Mouse (Mus musculus) spleen, postnatal 14 days (tissue): ENCODE data around the gene Asic1.

Experiments
- DNase-seq, 2 experiments: peaks; one replicate each; pipeline ENCODE4 v3.0.0; 2021 to 2022; ENCODE audit warnings: low spot score in 2 of 2

Asic1 gene

DNA sequence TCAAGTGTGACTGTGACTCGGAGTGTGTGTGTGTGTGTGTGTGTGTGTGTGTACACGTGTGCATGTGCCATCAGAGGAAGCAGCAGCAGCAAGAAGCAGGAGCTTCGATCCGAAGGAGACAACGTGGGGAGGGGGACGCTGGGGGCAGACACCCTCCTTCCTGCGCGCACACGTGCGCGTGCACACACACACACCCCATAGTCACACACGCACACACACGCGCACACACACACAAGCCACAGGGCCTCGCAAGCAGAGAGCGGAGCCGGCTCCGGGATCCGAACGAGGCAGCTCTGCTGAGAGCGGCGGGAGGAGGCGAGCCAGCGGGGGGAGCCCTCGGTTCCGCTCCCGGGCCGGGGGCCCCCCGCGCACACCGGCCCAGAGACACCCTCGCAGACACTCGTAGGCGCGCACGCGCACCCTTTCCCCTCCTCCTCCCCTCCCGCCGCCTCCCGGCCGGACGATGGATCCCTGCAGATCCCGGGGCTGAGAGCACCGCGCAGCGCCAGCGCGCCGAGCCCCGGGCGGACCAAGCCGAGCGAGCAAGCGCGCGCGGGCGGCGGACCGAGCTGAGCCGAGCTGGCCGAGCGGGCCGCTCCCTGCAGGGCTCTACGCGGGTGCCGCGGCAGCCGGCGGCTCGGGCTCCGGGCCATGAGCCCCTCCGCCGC, at the start of gene Asic1:
Gene Asic1 (plus strand): TSS at position 215 of the 668 bp plus-strand sequence.
- DNase-seq = no peak

DNA sequence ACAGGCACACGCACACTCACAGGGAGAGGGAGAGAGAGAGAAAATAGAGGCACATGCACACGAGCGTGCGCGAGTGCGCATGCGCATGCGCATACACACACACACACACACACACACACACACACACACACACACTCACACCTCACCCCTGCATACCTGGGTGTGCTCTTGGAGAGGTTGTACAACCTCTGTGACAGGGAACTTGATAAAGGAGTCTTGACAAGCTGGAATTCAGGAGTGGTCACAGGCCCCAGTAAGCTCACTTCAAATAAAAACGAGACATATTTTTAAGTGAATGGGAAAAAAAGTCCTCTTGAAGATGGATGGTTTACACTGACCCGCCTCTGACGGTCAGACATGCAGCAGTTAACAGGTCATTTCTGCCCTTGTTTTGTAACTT, 48.1 kb upstream of the Asic1 start:
- no peak for DNase-seq

DNA sequence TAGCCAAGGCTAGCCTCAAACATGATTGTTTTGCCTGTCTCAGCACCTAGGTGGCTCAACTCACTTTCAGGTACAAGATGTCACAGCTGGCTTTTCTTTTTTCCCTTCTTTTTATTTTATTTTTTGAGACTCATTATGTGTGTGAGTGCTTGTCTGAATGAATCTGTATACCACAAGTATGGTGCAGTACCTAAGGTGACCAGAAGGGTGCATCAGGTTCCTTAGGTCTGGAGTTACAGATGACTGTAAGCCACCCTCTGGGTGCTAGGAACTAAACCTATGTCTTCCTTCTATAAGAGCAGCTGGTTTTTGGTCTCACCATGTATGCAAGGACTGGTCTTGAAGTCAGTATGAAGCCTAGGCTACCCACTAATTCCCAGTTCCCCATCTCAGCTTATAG, 38.5 kb upstream of the Asic1 start:
- DNase-seq = no peak

GRCm38 (mm10) chr15:99634702-99635101, 35.5 kb upstream of the Asic1 start:
- no peak for DNase-seq

DNA sequence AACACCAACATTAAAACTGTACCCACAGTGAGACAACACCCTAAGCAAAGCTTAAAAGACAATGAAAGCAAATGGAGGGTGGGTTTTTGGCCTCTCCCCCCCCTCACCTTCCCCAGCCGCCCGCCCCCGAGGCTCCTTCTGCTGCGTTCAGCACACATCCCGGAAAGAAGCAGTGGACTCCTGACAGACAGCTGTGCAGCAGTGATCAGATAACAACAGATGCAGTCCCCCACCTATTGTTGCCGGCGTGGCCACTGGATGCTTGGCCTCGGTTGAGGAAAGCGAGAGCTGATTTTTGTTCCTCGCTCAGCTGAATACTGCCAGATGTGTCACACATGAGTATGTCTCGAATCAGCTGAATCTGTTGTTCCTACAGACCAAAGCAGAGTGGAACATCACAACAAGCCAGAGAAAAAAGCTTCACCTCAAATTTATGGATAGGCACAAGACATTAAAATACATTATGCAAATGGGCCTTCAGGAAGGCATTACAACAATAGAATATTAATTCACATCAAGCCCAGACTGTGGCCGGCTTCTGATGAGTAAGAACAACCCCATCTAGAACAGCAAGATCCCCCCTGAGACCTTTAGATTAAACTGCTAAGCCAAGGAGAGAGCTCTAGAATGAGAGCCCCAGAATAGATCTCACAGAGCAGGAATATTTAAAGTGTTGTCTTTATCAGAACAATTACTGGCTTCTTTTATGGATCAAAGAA, 32.6 kb upstream of the Asic1 start:
- no peak for DNase-seq

GRCm38 (mm10) chr15:99638124-99638485, 32.1 kb upstream of the Asic1 start:
- no peak for DNase-seq

DNA sequence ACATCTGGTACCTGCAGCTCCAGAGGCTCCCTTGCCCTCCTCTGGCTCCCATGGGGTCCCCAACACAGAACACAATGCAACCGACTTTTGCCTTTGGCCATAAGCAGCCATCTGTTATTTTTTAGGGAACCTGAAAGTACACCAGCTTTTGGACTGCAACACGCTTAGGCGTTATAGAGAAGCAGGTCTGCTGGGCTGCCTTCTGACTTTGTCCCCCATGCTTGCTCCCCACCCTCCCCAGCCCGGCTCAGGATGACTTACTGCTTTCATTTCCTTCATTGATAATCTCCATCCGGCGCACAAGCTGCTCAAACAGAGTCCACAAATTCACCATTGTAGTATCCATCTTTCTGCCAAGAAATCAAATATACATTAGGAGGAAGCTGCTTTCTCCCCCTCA, 27.5 kb upstream of the Asic1 start:
- DNase-seq = no peak

- no peak for DNase-seq
Observed at GRCm38 (mm10) chr15:99643832-99644231, 26.3 kb upstream of the Asic1 start.

DNA sequence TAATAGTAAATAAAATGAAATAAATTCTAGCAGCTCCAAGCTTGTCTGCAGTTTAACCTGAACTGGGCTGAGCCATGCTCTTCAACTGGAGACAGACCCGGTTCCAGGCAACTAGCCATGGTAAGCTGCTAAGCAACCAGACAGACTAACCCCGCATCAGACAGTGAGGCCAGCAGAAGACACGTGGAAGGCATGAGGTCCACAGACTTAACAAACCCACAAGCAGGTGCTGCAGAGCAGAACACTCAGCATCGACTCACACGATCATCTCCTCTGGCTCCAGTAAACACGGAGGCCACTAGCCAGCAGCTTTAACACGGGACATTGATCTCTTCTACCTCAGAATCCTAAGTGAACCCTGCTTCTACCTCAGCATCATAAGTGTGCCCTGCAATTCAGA, 25.4 kb upstream of the Asic1 start:
- DNase-seq = no peak

- DNase-seq = no peak
Observed at GRCm38 (mm10) chr15:99648326-99648725, 21.8 kb upstream of the Asic1 start.

GRCm38 (mm10) chr15:99649067-99649761, 21.0 kb upstream of the Asic1 start:
- DNase-seq = no peak

GRCm38 (mm10) chr15:99650304-99650703, 19.9 kb upstream of the Asic1 start:
- DNase-seq = no peak

- DNase-seq = peak; percentile 95 to 96
Observed at GRCm38 (mm10) chr15:99651163-99651872, 18.9 kb upstream of the Asic1 start, which contains the start of gene Racgap1. Racgap1 (minus strand) TSS chr15:99651656.

- DNase-seq = no peak
Observed at GRCm38 (mm10) chr15:99651984-99652872, 17.9 kb upstream of the Asic1 start.

DNA sequence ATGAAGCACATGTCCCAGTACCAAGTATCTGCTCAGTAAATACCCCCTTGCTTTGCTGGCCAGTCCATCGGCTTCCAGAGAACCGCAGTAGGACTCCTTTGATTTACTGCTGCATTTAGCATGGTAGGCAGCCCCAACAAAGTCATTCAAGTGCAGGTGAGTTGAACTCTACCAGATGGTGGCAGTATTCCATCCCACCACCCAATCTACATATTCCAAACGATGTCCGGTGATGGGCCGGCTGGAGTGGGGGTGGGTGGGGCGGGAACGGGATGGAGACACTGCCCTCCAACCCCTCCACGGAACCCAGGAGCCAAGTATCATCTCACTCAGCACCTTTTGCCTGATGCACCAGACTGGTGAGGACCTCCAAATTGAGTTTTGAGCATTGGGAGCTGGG, 16.9 kb upstream of the Asic1 start:
- no peak for DNase-seq

GRCm38 (mm10) chr15:99653876-99654275, 16.3 kb upstream of the Asic1 start:
- DNase-seq = no peak

DNA sequence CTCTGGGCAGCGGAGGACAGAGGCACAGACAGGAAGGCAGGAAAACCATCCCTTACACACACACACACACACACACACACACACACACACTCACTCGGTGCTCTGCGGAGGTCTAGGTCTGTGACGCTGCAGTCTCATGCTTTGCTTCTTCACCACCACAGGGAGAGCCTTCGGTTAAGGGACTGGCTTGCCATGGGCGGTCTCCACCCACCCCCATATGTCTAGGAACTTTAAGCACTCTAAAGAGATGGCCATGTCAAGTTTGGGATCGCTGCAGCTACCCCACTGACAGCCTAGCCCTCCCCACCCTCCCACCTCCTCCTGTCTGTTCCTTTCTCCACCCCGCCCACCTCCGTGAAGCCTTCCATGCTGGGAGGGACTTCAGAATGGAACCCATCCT, 14.2 kb upstream of the Asic1 start:
- DNase-seq = no peak

- DNase-seq = no peak
Observed at GRCm38 (mm10) chr15:99658437-99658836, 11.7 kb upstream of the Asic1 start.

DNA sequence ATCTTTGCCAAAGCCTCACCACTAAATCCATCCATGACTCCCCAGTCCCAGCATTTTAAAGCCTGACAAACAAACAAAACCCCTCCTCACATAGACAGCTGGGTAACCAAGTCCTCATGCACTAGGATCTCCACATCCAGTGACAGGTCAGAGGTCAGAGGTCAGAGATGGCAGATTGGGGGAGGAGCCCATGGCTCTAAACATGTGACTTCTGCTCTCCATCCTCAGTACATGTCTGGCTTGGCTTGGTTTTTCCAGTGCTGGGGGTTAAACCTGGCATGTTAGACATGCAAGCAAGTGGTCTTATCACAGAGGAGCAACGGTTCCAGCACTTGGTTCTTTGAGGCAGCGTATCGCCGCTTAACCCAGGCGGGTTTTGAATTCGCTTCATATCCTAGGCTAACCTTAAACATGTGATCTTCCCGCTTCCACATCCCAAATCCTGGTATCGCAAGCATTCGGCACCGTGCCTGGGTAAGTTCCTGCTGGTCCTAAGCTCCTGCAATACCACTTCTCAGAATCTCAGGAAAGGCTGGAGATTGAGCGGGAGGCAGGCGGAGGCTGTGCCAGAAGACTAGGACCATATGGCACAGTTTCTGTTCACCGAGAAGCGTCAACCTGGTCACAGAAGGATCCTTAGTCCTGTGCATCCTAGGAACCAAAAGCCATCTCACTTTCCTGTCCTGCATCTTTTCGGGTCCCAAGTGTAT, 8.9 kb upstream of the Asic1 start:
- no peak for DNase-seq

DNA sequence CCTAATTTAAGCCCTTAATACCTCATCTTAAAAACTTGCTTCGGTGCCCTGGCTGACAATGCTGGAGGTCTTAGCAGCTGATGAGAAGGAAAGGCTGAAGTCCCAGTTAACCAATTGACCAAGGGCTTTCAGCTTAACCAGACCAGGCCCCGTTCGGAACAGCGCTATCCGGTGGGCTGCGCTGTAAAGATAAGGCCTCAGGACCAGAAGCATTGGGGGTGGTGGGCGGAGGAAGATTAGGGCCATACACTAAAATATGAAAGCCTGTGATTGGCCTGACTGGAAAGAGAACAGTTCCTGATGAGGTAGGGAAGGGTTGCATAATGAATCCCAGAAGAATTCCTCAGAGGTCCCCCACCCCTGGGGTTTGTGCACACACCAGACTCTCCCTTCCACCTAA, 7.8 kb upstream of the Asic1 start:
- DNase-seq = no peak
